8 mouse cellular contexts compared by ENCODE assay signal in the genomic region with DNA sequence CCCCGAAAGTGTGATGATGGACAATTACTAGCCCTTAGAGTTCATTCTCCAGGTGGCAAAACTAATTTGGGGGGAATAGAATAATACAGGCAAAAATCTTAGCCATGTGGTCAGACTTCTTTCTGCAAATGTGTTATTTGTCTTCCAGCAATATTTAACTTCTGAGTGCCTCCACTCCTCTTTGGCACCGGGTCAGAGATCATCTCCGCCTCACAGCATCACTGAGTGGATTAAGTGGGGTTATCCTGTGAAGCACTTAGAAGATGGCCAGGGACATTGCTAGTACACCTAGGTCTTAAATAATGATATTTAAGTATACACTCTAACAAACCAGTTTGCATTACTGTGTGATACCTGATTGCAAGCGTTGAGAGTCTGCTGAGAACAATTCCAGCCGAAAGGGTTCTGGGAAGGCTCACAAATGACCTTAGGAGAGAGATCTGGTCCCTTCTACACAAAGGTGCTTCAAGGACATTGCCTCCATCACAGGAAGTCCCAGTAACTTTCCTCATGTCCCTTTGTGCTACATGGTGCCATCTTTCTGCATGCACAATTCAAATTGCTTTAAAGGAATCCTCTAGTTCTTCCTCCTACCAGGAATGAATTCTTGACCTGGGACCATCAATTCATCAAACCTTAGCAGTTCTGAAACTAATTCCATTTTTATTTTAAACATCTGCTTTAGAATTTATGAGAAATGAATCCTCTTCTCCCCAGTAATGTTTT.
DNase-seq lines count a peak whose midpoint lies in the region; ATAC-seq lines count a peak whose summit lies in the region.

No protein-coding gene starts in this region.

- no peak overlapping the region for H3K9ac ChIP-seq in embryonic facial prominence, embryonic 13.5 days
- peak overlapping the region; percentile 67; the same call in 1 of the 2 replicates for H3K9ac ChIP-seq in midbrain, embryonic 11.5 days (ENCODE audit: low read length)

- ATAC-seq in embryonic facial prominence, embryonic 13.5 days (ENCODE audit: insufficient number of reproducible peaks, insufficient read depth, low FRiP score, low TSS enrichment, low read depth), result no peak
- ATAC-seq in midbrain, embryonic 11.5 days (ENCODE audit: low FRiP score), result no peak

- H3K4me2 ChIP-seq in embryonic facial prominence, embryonic 13.5 days, result peak overlapping the region; percentile 85
- peak overlapping the region; percentile 62; the same call in 1 of the 2 replicates for H3K4me2 ChIP-seq in midbrain, embryonic 11.5 days

- WGBS in embryonic facial prominence, embryonic 13.5 days, result 54% methylated on average over 5 of the region's 5 CpGs
- 75% methylated on average over 5 of the region's 5 CpGs for WGBS in midbrain, embryonic 11.5 days

- H3K4me1 ChIP-seq in embryonic facial prominence, embryonic 13.5 days, result peaks cover 14% of the 10 kb centered on the region
- no peaks in the 10 kb centered on the region for H3K4me1 ChIP-seq in midbrain, embryonic 11.5 days (ENCODE audit: control insufficient read depth, insufficient read depth, low read length)

- H3K4me3 ChIP-seq in embryonic facial prominence, embryonic 13.5 days, result peak overlapping the region; percentile 56
- no peak overlapping the region for H3K4me3 ChIP-seq in midbrain, embryonic 11.5 days (ENCODE audit: low read depth, low read length)

- H3K9me3 ChIP-seq in embryonic facial prominence, embryonic 13.5 days, result no peaks in the 10 kb centered on the region
- H3K9me3 ChIP-seq in midbrain, embryonic 11.5 days (ENCODE audit: control insufficient read depth, low read length), result no peaks in the 10 kb centered on the region

- H3K27ac ChIP-seq in embryonic facial prominence, embryonic 13.5 days, result peak overlapping the region; percentile 93
- H3K27ac ChIP-seq in midbrain, embryonic 11.5 days (ENCODE audit: low read depth, low read length), result no peak overlapping the region

- peak; percentile 15 for DNase-seq in embryo, embryonic 10.5 days (ENCODE audit: low spot score)
- no peak for DNase-seq in embryo, embryonic 9.5 days (ENCODE audit: extremely low spot score)
- peak; percentile 70 for DNase-seq in kidney, adult 18-20 months
- DNase-seq in midbrain, embryonic 11.5 days (ENCODE audit: low spot score, missing footprints), result peak; percentile 88
- no peak for DNase-seq in adrenal gland, adult 8-10 months
- DNase-seq in adrenal gland, adult 18-20 months (ENCODE audit: low spot score in 2 of 2), result no peak
- DNase-seq in layer of hippocampus, postnatal 36 days, result no peak

- no peaks in the 10 kb centered on the region for H3K36me3 ChIP-seq in embryonic facial prominence, embryonic 13.5 days
- no peaks in the 10 kb centered on the region for H3K36me3 ChIP-seq in midbrain, embryonic 11.5 days (ENCODE audit: control insufficient read depth, insufficient read depth, low read length)

- no peaks in the 10 kb centered on the region for H3K27me3 ChIP-seq in embryonic facial prominence, embryonic 13.5 days
- H3K27me3 ChIP-seq in midbrain, embryonic 11.5 days (ENCODE audit: control insufficient read depth, insufficient read depth, low read length), result no peaks in the 10 kb centered on the region

Comparison
In these comparisons a context has a peak if more than half of its experiments do, and no peak if none do; other contexts are left out.
1. DNase-seq: peak in embryo, embryonic 10.5 days (single experiment), kidney, adult 18-20 months (single experiment) and midbrain, embryonic 11.5 days (single experiment); none in embryo, embryonic 9.5 days (single experiment), adrenal gland, adult 8-10 months (single experiment), adrenal gland, adult 18-20 months (0 of 2) and layer of hippocampus, postnatal 36 days (0 of 2).